ENCODE assay signal across 22 mouse cellular contexts in genomic region chr5:100590505-100590904, GRCm38 (mm10). TPM values are rescaled to one million over a fixed set of nuclear protein-coding genes. Genes with fewer than 3 reads are reported as not detected.
DNase-seq lines count a peak whose midpoint lies in the region; ATAC-seq and TF ChIP-seq lines count a peak whose summit lies in the region.
"Had no signal": no experiment of that assay in that cellular context is flagged by ENCODE, and none has a peak within 500 bp of the region (broad histone marks: within the 10 kb centered on the region; RNA-seq: fewer than 3 reads in every experiment).

No protein-coding gene starts in this region.

- H3K27me3 ChIP-seq in MEL (ENCODE audit: control insufficient read depth in 1 of 2, insufficient read depth in 2 of 2, low read length in 2 of 2) = no peaks in the 10 kb centered on the region
- no peaks in the 10 kb centered on the region for H3K27me3 ChIP-seq in intestine, embryonic 15.5 days (replicated peaks)
- H3K27me3 ChIP-seq in forebrain, postnatal 0 days (ENCODE audit: insufficient read depth, low read length) = no peaks in the 10 kb centered on the region
- H3K27me3 ChIP-seq: limb, embryonic 13.5 days; liver, embryonic 13.5 days; midbrain, embryonic 12.5 days; neural tube, embryonic 13.5 days had no signal

- no peak overlapping the region; the same call in 1 of the 2 replicates for H3K27ac ChIP-seq in MEL (ENCODE audit: control insufficient read depth, low read depth, low read length)
- no peak overlapping the region for H3K27ac ChIP-seq in intestine, embryonic 15.5 days
- no peak overlapping the region for H3K27ac ChIP-seq in forebrain, postnatal 0 days (ENCODE audit: low read depth, low read length)
- H3K27ac ChIP-seq: embryonic facial prominence, embryonic 10.5 days; hindbrain, embryonic 10.5 days; limb, embryonic 13.5 days; liver, embryonic 13.5 days; midbrain, embryonic 12.5 days; neural tube, embryonic 13.5 days had no signal

- peak; percentile 39 for DNase-seq in CD4-positive helper T cell, adult 2 months (ENCODE audit: low read depth, low spot score)
- no peak for DNase-seq in MEL (ENCODE audit: low read depth, low spot score)
- no peak for DNase-seq in urinary bladder, adult 2 months (ENCODE audit: low spot score)
- no peak for DNase-seq in forebrain, postnatal 0 days
- no peak for DNase-seq in urinary bladder, postnatal 36 days (ENCODE audit: low spot score in 2 of 2)
- DNase-seq: adrenal gland, postnatal 25 days; B cell, adult 2 months; cerebellum, adult 11-12 months; cerebellum, postnatal 36 days; gastrocnemius, postnatal 10 days; kidney, postnatal 4 days; liver, embryonic 13.5 days; thymus, adult 18-20 months had no signal

- TF ChIP-seq EP300 in MEL (IDR thresholded peaks at IDR 0.05; ENCODE audit: low read depth in 1 of 2, low read length in 2 of 2) = peak; percentile 10 to 35; a peak in 2 of 4 replicates

- peak overlapping the region in 1 of 2 experiments; percentile 43; a peak in 2 of 4 replicates for H3K4me3 ChIP-seq in MEL (ENCODE audit: control insufficient read depth in 1 of 2, insufficient read depth in 1 of 2, low read depth in 2 of 2, low read length in 2 of 2)
- H3K4me3 ChIP-seq in intestine, embryonic 15.5 days (replicated peaks) = no peak overlapping the region
- H3K4me3 ChIP-seq in forebrain, postnatal 0 days (ENCODE audit: low read depth, low read length) = no peak overlapping the region
- H3K4me3 ChIP-seq: embryonic facial prominence, embryonic 10.5 days; hindbrain, embryonic 10.5 days; limb, embryonic 13.5 days; liver, embryonic 13.5 days; midbrain, embryonic 12.5 days; neural tube, embryonic 13.5 days had no signal

- 38% methylated on average over 5 of the region's 5 CpGs for WGBS in intestine, embryonic 15.5 days
- WGBS in forebrain, postnatal 0 days = 89% methylated on average over 5 of the region's 5 CpGs

- peaks cover 0 to 19% of the 10 kb centered on the region in 2 experiments; a peak in 2 of 4 replicates for H3K36me3 ChIP-seq in MEL (ENCODE audit: control insufficient read depth in 1 of 2, insufficient read depth in 2 of 2, low read length in 2 of 2)
- no peaks in the 10 kb centered on the region for H3K36me3 ChIP-seq in intestine, embryonic 15.5 days
- no peaks in the 10 kb centered on the region for H3K36me3 ChIP-seq in forebrain, postnatal 0 days (ENCODE audit: insufficient read depth)
- H3K36me3 ChIP-seq: embryonic facial prominence, embryonic 10.5 days; hindbrain, embryonic 10.5 days; limb, embryonic 13.5 days; liver, embryonic 13.5 days; midbrain, embryonic 12.5 days; neural tube, embryonic 13.5 days had no signal

- no peak for TF ChIP-seq RAD21 in MEL (IDR thresholded peaks at IDR 0.05; ENCODE audit: low read depth, low read length)

- ATAC-seq in intestine, embryonic 15.5 days = peak; percentile 50
- peak; percentile 33; the same call in 1 of the 2 replicates for ATAC-seq in neutrophil, adult 5-6 weeks (ENCODE audit: extremely low read depth, insufficient number of reproducible peaks, low FRiP score, poor library complexity, severe bottlenecking)
- no peak for ATAC-seq in forebrain, postnatal 0 days

- peaks cover 0 to 6% of the 10 kb centered on the region in 2 experiments for H3K4me1 ChIP-seq in MEL (ENCODE audit: control insufficient read depth in 1 of 2, insufficient read depth in 2 of 2, low read length in 2 of 2)
- no peaks in the 10 kb centered on the region for H3K4me1 ChIP-seq in intestine, embryonic 15.5 days (replicated peaks)
- H3K4me1 ChIP-seq in forebrain, postnatal 0 days (ENCODE audit: insufficient read depth) = no peaks in the 10 kb centered on the region
- H3K4me1 ChIP-seq: embryonic facial prominence, embryonic 10.5 days; hindbrain, embryonic 10.5 days; limb, embryonic 13.5 days; liver, embryonic 13.5 days; midbrain, embryonic 12.5 days; neural tube, embryonic 13.5 days had no signal

- no peaks in the 10 kb centered on the region for H3K9me3 ChIP-seq in MEL (replicated peaks; ENCODE audit: insufficient read depth, low read length)
- no peaks in the 10 kb centered on the region for H3K9me3 ChIP-seq in intestine, embryonic 15.5 days
- peaks cover 5% of the 10 kb centered on the region; the same call in 1 of the 2 replicates for H3K9me3 ChIP-seq in forebrain, postnatal 0 days (ENCODE audit: low read length)
- H3K9me3 ChIP-seq: liver, embryonic 13.5 days; midbrain, embryonic 12.5 days; neural tube, embryonic 13.5 days had no signal

- TF ChIP-seq CTCF in MEL (IDR thresholded peaks at IDR 0.05 in 2 of 3, conservative IDR thresholded peaks at IDR 0.05 in 1 of 3; ENCODE audit: control insufficient read depth in 1 of 3, insufficient read depth in 1 of 3, low read depth in 2 of 3, low read length in 3 of 3, poor library complexity in 1 of 3, severe bottlenecking in 1 of 3) = no peak
- no peak for TF ChIP-seq CTCF in forebrain, postnatal 0 days (IDR thresholded peaks at IDR 0.05; ENCODE audit: low read depth)

- H3K79me2 ChIP-seq in MEL (ENCODE audit: control insufficient read depth, insufficient read depth, low read length, poor library complexity) = no peaks in the 10 kb centered on the region

- no peak overlapping the region for H3K4me2 ChIP-seq in intestine, embryonic 15.5 days (replicated peaks)
- no peak overlapping the region for H3K4me2 ChIP-seq in forebrain, postnatal 0 days (ENCODE audit: low read depth)
- H3K4me2 ChIP-seq: limb, embryonic 13.5 days; liver, embryonic 13.5 days; midbrain, embryonic 12.5 days; neural tube, embryonic 13.5 days had no signal

- peak overlapping the region; percentile 14; the same call in 1 of the 2 replicates for H3K9ac ChIP-seq in MEL (ENCODE audit: control insufficient read depth, low read depth, low read length, poor library complexity, severe bottlenecking)
- H3K9ac ChIP-seq in intestine, embryonic 15.5 days = no peak overlapping the region
- H3K9ac ChIP-seq in forebrain, postnatal 0 days = no peak overlapping the region
- H3K9ac ChIP-seq: limb, embryonic 13.5 days; liver, embryonic 13.5 days; midbrain, embryonic 12.5 days; neural tube, embryonic 13.5 days had no signal

- no peak for TF ChIP-seq POLR2A in MEL (IDR thresholded peaks at IDR 0.05; ENCODE audit: control insufficient read depth in 1 of 2, insufficient read depth in 1 of 2, low read depth in 1 of 2, low read length in 2 of 2, poor library complexity in 1 of 2)

TF ChIP-seq in MEL, 35 proteins besides CTCF, POLR2A, EP300 and RAD21:
- TF ChIP-seq BHLHE40 (IDR thresholded peaks at IDR 0.05; ENCODE audit: borderline replicate concordance, low read depth, low read length) (no peak), ZC3H11A (IDR thresholded peaks at IDR 0.05; ENCODE audit: low read depth, low read length) (no peak), ZKSCAN1 (IDR thresholded peaks at IDR 0.05; ENCODE audit: low read depth, low read length) (no peak), CHD2 (IDR thresholded peaks at IDR 0.05; ENCODE audit: low read length) (no peak), JUND (IDR thresholded peaks at IDR 0.05; ENCODE audit: low read depth, low read length) (no peak), CHD1 (IDR thresholded peaks at IDR 0.05; ENCODE audit: low read depth, low read length) (no peak), MEF2A (IDR thresholded peaks at IDR 0.05; ENCODE audit: extremely low read depth, insufficient replicate concordance, low read depth, low read length, poor library complexity, severe bottlenecking) (no peak), SMC3 (IDR thresholded peaks at IDR 0.05; ENCODE audit: low read depth, low read length) (no peak), ETS1 (IDR thresholded peaks at IDR 0.05; ENCODE audit: low read depth, low read length) (peak; percentile 62; the same call in 1 of the 2 replicates), NELFE (IDR thresholded peaks at IDR 0.05; ENCODE audit: low read depth, low read length) (no peak), GATA1 (IDR thresholded peaks at IDR 0.05; ENCODE audit: low read depth, low read length) (peak; percentile 47), MAX (IDR thresholded peaks at IDR 0.05; ENCODE audit: low read length) (no peak), TBP (IDR thresholded peaks at IDR 0.05; ENCODE audit: low read depth, low read length) (no peak), MYB (IDR thresholded peaks at IDR 0.05; ENCODE audit: low read depth, low read length) (peak; percentile 52; the same call in 1 of the 2 replicates), SIN3A (IDR thresholded peaks at IDR 0.05; ENCODE audit: low read length) (peak; percentile 45; the same call in 1 of the 2 replicates), NRF1 (IDR thresholded peaks at IDR 0.05; ENCODE audit: insufficient read depth, low read depth, low read length, poor library complexity, severe bottlenecking) (no peak), ELF1 (IDR thresholded peaks at IDR 0.05; ENCODE audit: low read depth, low read length) (no peak), HCFC1 (IDR thresholded peaks at IDR 0.05; ENCODE audit: low read depth, low read length) (no peak), MAFK (IDR thresholded peaks at IDR 0.05; ENCODE audit: borderline replicate concordance, low read depth, low read length) (no peak), MAZ (IDR thresholded peaks at IDR 0.05; ENCODE audit: low read depth, low read length) (no peak), UBTF (IDR thresholded peaks at IDR 0.05; ENCODE audit: borderline replicate concordance, insufficient read depth, low read depth, low read length) (no peak), MYC (IDR thresholded peaks at IDR 0.05; ENCODE audit: low read depth, low read length) (no peak), TCF12 (IDR thresholded peaks at IDR 0.05; ENCODE audit: low read depth, low read length) (no peak)

RNA-seq across cellular contexts. Expression of gene Plac8, which starts 18.5 kb away (rescaled TPM):
- 4.9 and 7.1 TPM in 2 replicates for total RNA-seq in MEL (2012; rRNA removed)
- polyA plus RNA-seq in MEL (2012; ENCODE audit: insufficient read depth in 1 of 2, insufficient read length in 2 of 2, low read depth in 1 of 2, low replicate concordance in 2 of 2, missing spikeins in 1 of 2) = 10 to 100 TPM in 1 of 2 experiments, not detected in 1; 10.6 TPM
- polyA plus RNA-seq in intestine, embryonic 15.5 days (2015; fragmentation: Nextera tagmentation; extraction: Ambion mirVana) = 349 and 408 TPM in 2 replicates
- 276 and 287 TPM in 2 replicates for total RNA-seq in neutrophil, adult 5-6 weeks (2017)
- polyA plus RNA-seq in urinary bladder, adult 2 months (2012; rRNA removed) = 117 and 123 TPM in 2 replicates
- 0.38 and 3.5 TPM in 2 replicates for total RNA-seq in forebrain, postnatal 0 days (2014; rRNA removed)
- 1.5 and 2.0 TPM in 2 replicates for polyA plus RNA-seq in forebrain, postnatal 0 days (2015; fragmentation: Nextera tagmentation; extraction: Ambion mirVana)
- total RNA-seq: layer of hippocampus, postnatal 14 days; left cerebral cortex, postnatal 10 days had no signal

Comparison
In these comparisons a context has a peak if more than half of its experiments do, and no peak if none do; other contexts are left out.
1. RNA of gene Plac8, which starts 18.5 kb away (polyA plus RNA-seq): 349 to 408 TPM in intestine, embryonic 15.5 days and 117 to 123 TPM in urinary bladder, adult 2 months; 10.6 TPM in MEL and 1.5 to 2.0 TPM in forebrain, postnatal 0 days; every median in the first group is over 10 times any median in the second.